Mouse (Mus musculus): ENCODE measurements around the gene Slc35e3. TPM values are rescaled to one million over a fixed set of nuclear protein-coding genes. Genes with fewer than 3 reads are reported as not detected.

The Slc35e3 gene
- total and polyA plus RNA-seq, 3 experiments: 2.2 to 9.7 (median 5.0) TPM

GRCm38 (mm10) chr10:117729139-117729814, 16.9 kb downstream of the Slc35e3 start:
- no peaks in the 10 kb centered on the region for H3K27me3 ChIP-seq (replicated peaks)
- H3K4me2 ChIP-seq (ENCODE audit: insufficient read depth, low read depth, poor library complexity, severe bottlenecking): no peak overlapping the region
- no peak overlapping the region for H3K9ac ChIP-seq (ENCODE audit: insufficient read depth, low read depth)
- no peak for DNase-seq (ENCODE audit: extremely low read depth)
- peaks cover 0 to 12% of the 10 kb centered on the region in 2 experiments; a peak in 3 of 4 replicates for H3K4me1 ChIP-seq (ENCODE audit: control insufficient read depth in 1 of 2, insufficient read depth in 2 of 2)
- dilution Hi-C loops (cut with MboI; ENCODE audit: extremely low pct_ligation_motif_present, extremely low pct_unique_long_range_greater_than_20kb, low sequenced_read_pairs) (no loop called here), in situ Hi-C loops (cut with MboI; ENCODE audit: low pct_ligation_motif_present, low pct_unique_long_range_greater_than_20kb, low sequenced_read_pairs) (no loop called here)
- TF ChIP-seq ETS1 (conservative IDR thresholded peaks at IDR 0.05; ENCODE audit: low read depth, low read length): no peak
- no peak for TF ChIP-seq ELF1 (IDR thresholded peaks at IDR 0.05; ENCODE audit: low read depth, low read length)
- no peak for TF ChIP-seq E2F4 (IDR thresholded peaks at IDR 0.05; ENCODE audit: insufficient replicate concordance, low read depth, low read length)
- TF ChIP-seq PAX5 (IDR thresholded peaks at IDR 0.05; ENCODE audit: low read length): no peak
- no peak for TF ChIP-seq POLR2AphosphoS2 (IDR thresholded peaks at IDR 0.05; ENCODE audit: low read depth, low read length)
- no peak for TF ChIP-seq NRF1 (IDR thresholded peaks at IDR 0.05; ENCODE audit: low read depth, low read length)
- no peak for TF ChIP-seq UBTF (IDR thresholded peaks at IDR 0.05; ENCODE audit: low read depth, low read length)
- TF ChIP-seq USF1 (IDR thresholded peaks at IDR 0.05; ENCODE audit: low read depth, low read length): no peak
- no peak for TF ChIP-seq JUND (conservative IDR thresholded peaks at IDR 0.05; ENCODE audit: low read depth, low read length)
- TF ChIP-seq ZMIZ1 (IDR thresholded peaks at IDR 0.05; ENCODE audit: low read depth, low read length): no peak
- TF ChIP-seq MYC (IDR thresholded peaks at IDR 0.05; ENCODE audit: low read depth, low read length): no peak
- TF ChIP-seq CHD2 (IDR thresholded peaks at IDR 0.05; ENCODE audit: low read length): no peak
- TF ChIP-seq GABPA (IDR thresholded peaks at IDR 0.05; ENCODE audit: insufficient replicate concordance, low read depth, low read length): no peak
- no peak for TF ChIP-seq TBP (conservative IDR thresholded peaks at IDR 0.05; ENCODE audit: low read depth, low read length)
- no peaks in the 10 kb centered on the region for H3K9me3 ChIP-seq (replicated peaks; ENCODE audit: low read length)
- no peak overlapping the region for H3K27ac ChIP-seq (ENCODE audit: insufficient read depth, low read depth)
- H3K4me3 ChIP-seq (replicated peaks in 1 of 3; ENCODE audit: low read depth in 2 of 3, low read length in 2 of 3, poor library complexity in 1 of 3): no peak overlapping the region
- H3K79me2 ChIP-seq (replicated peaks; ENCODE audit: control insufficient read depth, extremely low read depth, insufficient read depth, poor library complexity, severe bottlenecking): no peaks in the 10 kb centered on the region
- H3K36me3 ChIP-seq (replicated peaks in 1 of 2; ENCODE audit: control insufficient read depth in 1 of 2, insufficient read depth in 1 of 2, low read length in 1 of 2): peaks cover 0 to 3% of the 10 kb centered on the region in 2 experiments

GRCm38 (mm10) chr10:117728574-117728973, 17.6 kb downstream of the Slc35e3 start:
- in situ Hi-C loops (cut with MboI; ENCODE audit: low pct_ligation_motif_present, low pct_unique_long_range_greater_than_20kb, low sequenced_read_pairs) (no loop called here), dilution Hi-C loops (cut with MboI; ENCODE audit: extremely low pct_ligation_motif_present, extremely low pct_unique_long_range_greater_than_20kb, low sequenced_read_pairs) (no loop called here)
- Histone ChIP-seq H3K4me3 (replicated peaks in 1 of 3; ENCODE audit: low read depth in 2 of 3, low read length in 2 of 3, poor library complexity in 1 of 3) (no peak overlapping the region), H3K9me3 (replicated peaks; ENCODE audit: low read length) (no peaks in the 10 kb centered on the region), H3K36me3 (replicated peaks in 1 of 2; ENCODE audit: control insufficient read depth in 1 of 2, insufficient read depth in 1 of 2, low read length in 1 of 2) (peaks cover 0 to 3% of the 10 kb centered on the region in 2 experiments), H3K27me3 (replicated peaks) (no peaks in the 10 kb centered on the region), H3K9ac (ENCODE audit: insufficient read depth, low read depth) (no peak overlapping the region), H3K79me2 (replicated peaks; ENCODE audit: control insufficient read depth, extremely low read depth, insufficient read depth, poor library complexity, severe bottlenecking) (no peaks in the 10 kb centered on the region), H3K4me1 (ENCODE audit: control insufficient read depth in 1 of 2, insufficient read depth in 2 of 2) (peaks cover 0 to 14% of the 10 kb centered on the region in 2 experiments; a peak in 3 of 4 replicates), H3K4me2 (ENCODE audit: insufficient read depth, low read depth, poor library complexity, severe bottlenecking) (no peak overlapping the region), H3K27ac (ENCODE audit: insufficient read depth, low read depth) (no peak overlapping the region)
- TF ChIP-seq KAT2A (IDR thresholded peaks at IDR 0.05; ENCODE audit: insufficient replicate concordance, low read length): no peak
- TF ChIP-seq USF1 (IDR thresholded peaks at IDR 0.05; ENCODE audit: low read depth, low read length): no peak
- TF ChIP-seq NELFE (IDR thresholded peaks at IDR 0.05; ENCODE audit: low read depth, low read length): no peak
- no peak for TF ChIP-seq BHLHE40 (IDR thresholded peaks at IDR 0.05; ENCODE audit: low read depth, low read length)
- TF ChIP-seq CHD2 (IDR thresholded peaks at IDR 0.05; ENCODE audit: low read length): no peak
- no peak for TF ChIP-seq SIN3A (IDR thresholded peaks at IDR 0.05; ENCODE audit: low read length)
- no peak for TF ChIP-seq CHD1 (IDR thresholded peaks at IDR 0.05; ENCODE audit: low read depth, low read length)
- TF ChIP-seq CTCF (conservative IDR thresholded peaks at IDR 0.05 in 1 of 2, IDR thresholded peaks at IDR 0.05 in 1 of 2; ENCODE audit: low read depth in 2 of 2, low read length in 2 of 2): no peak
- TF ChIP-seq MEF2A (IDR thresholded peaks at IDR 0.05; ENCODE audit: borderline replicate concordance, low read depth, low read length): no peak
- TF ChIP-seq ETS1 (conservative IDR thresholded peaks at IDR 0.05; ENCODE audit: low read depth, low read length): no peak
- no peak for TF ChIP-seq JUND (conservative IDR thresholded peaks at IDR 0.05; ENCODE audit: low read depth, low read length)
- no peak for TF ChIP-seq RCOR1 (conservative IDR thresholded peaks at IDR 0.05; ENCODE audit: low read depth, low read length)
- no peak for TF ChIP-seq GABPA (IDR thresholded peaks at IDR 0.05; ENCODE audit: insufficient replicate concordance, low read depth, low read length)
- no peak for TF ChIP-seq ZKSCAN1 (IDR thresholded peaks at IDR 0.05; ENCODE audit: borderline replicate concordance, low read depth, low read length)
- TF ChIP-seq POLR2A (IDR thresholded peaks at IDR 0.05; ENCODE audit: low read depth, low read length): no peak
- DNase-seq (ENCODE audit: extremely low read depth): no peak

Data from CH12.LX (cell line).